Mouse (Mus musculus) myocyte (in vitro differentiated cells): ENCODE results near the gene Urm1. TPM values are rescaled to one million over a fixed set of nuclear protein-coding genes. Genes with fewer than 3 reads are reported as not detected.

Source experiments
- H3K27me3 ChIP-seq: one replicate; pipeline ENCODE4 v1.6.1; 2011; ENCODE audit not compliant: control insufficient read depth, insufficient read depth, insufficient read length
- H3K36me3 ChIP-seq: one replicate; pipeline ENCODE4 v1.6.1; 2011; ENCODE audit not compliant: control insufficient read depth, insufficient read depth
- H3K4me2 ChIP-seq: one replicate; pipeline ENCODE4 v1.6.1; 2011; ENCODE audit warnings: low read depth, control low read depth
- H3K4me3 ChIP-seq: one replicate; pipeline ENCODE4 v1.5.1; 2011; ENCODE audit warnings: mild to moderate bottlenecking, control low read depth, moderate library complexity
- H3K79me2 ChIP-seq: one replicate; pipeline ENCODE4 v1.6.1; 2011; ENCODE audit not compliant: control insufficient read depth, insufficient read depth
- H3ac ChIP-seq: one replicate; pipeline ENCODE4 v1.6.1; 2011; ENCODE audit not compliant: control insufficient read depth, insufficient read length
- CEBPB ChIP-seq: IDR thresholded peaks from 2 replicates; pipeline ENCODE4 v1.6.1; 2011; ENCODE audit warnings: mild to moderate bottlenecking, moderate library complexity; ENCODE audit not compliant: poor library complexity, insufficient read depth, severe bottlenecking
- E2F4 ChIP-seq: IDR thresholded peaks from one replicate; pipeline ENCODE4 v1.6.1; 2011; ENCODE audit warnings: mild to moderate bottlenecking, control low read depth, moderate library complexity; ENCODE audit not compliant: insufficient read depth
- MAX ChIP-seq: IDR thresholded peaks from one replicate; pipeline ENCODE4 v1.6.1; 2011; ENCODE audit warnings: low read depth, mild to moderate bottlenecking, control low read depth
- MYOD1 ChIP-seq, 3 experiments: IDR thresholded peaks; one replicate each; pipeline ENCODE4 v1.6.1; 2011; ENCODE audit warnings: control low read depth in 2 of 3, low read depth in 2 of 3, mild to moderate bottlenecking in 2 of 3, moderate library complexity in 1 of 3; ENCODE audit not compliant: insufficient read length in 2 of 3, control insufficient read depth in 1 of 3
- MYOG ChIP-seq, 3 experiments: IDR thresholded peaks; one replicate each; pipeline ENCODE4 v1.6.1; 2011; ENCODE audit warnings: control low read depth in 2 of 3, low read depth in 2 of 3, mild to moderate bottlenecking in 2 of 3; ENCODE audit not compliant: insufficient read length in 2 of 3, control insufficient read depth in 1 of 3, insufficient read depth in 1 of 3
- POLR2A ChIP-seq: IDR thresholded peaks from one replicate; pipeline ENCODE4 v1.6.1; 2011; ENCODE audit warnings: low read depth, mild to moderate bottlenecking, control low read depth, moderate library complexity; ENCODE audit not compliant: insufficient read length
- POLR2AphosphoS2 ChIP-seq: IDR thresholded peaks from one replicate; pipeline ENCODE4 v1.6.1; 2011; ENCODE audit warnings: low read depth, control low read depth; ENCODE audit not compliant: insufficient read length
- REST ChIP-seq: IDR thresholded peaks from one replicate; pipeline ENCODE4 v1.6.1; 2011; ENCODE audit warnings: mild to moderate bottlenecking, control low read depth, moderate library complexity; ENCODE audit not compliant: insufficient read depth, insufficient read length
- SRF ChIP-seq: IDR thresholded peaks from one replicate; pipeline ENCODE4 v1.6.1; 2011; ENCODE audit warnings: low read depth; ENCODE audit not compliant: control insufficient read depth, insufficient read length
- TCF12 ChIP-seq: IDR thresholded peaks from one replicate; pipeline ENCODE4 v1.6.1; 2011; ENCODE audit warnings: mild to moderate bottlenecking, control low read depth; ENCODE audit not compliant: poor library complexity, insufficient read depth, severe bottlenecking
- TCF3 ChIP-seq: IDR thresholded peaks from one replicate; pipeline ENCODE4 v1.6.1; 2011; ENCODE audit warnings: low read depth, control low read depth; ENCODE audit not compliant: insufficient read length
- USF1 ChIP-seq: IDR thresholded peaks from one replicate; pipeline ENCODE4 v1.6.1; 2011; ENCODE audit warnings: low read depth, mild to moderate bottlenecking, control low read depth, moderate library complexity
- polyA plus RNA-seq: library from polyadenylated mRNA; unstranded; fragments of >200 nt; fragmentation: generic; extraction: Trizol; gene quantifications from one replicate; pipeline ENCODE4 v1.2.1, GENCODE M21; 2012; ENCODE audit warnings: missing spikeins

Urm1 gene
- polyA plus RNA-seq, 1 experiment: 43.8 TPM

GRCm38 (mm10) chr2:29865125-29865524 is 45.2 kb downstream of the Urm1 start:
- no peak for TF ChIP-seq USF1
- TF ChIP-seq TCF12: no peak
- no peak for TF ChIP-seq REST
- TF ChIP-seq SRF: no peak
- no peak for TF ChIP-seq MYOD1 (IDR thresholded peaks at IDR 0.05; ENCODE audit: control insufficient read depth in 1 of 3, insufficient read length in 2 of 3, low read depth in 2 of 3)
- TF ChIP-seq POLR2A: no peak
- no peak for TF ChIP-seq CEBPB
- no peak for TF ChIP-seq POLR2AphosphoS2
- no peak for TF ChIP-seq MYOG (IDR thresholded peaks at IDR 0.05; ENCODE audit: control insufficient read depth in 1 of 3, insufficient read depth in 1 of 3, insufficient read length in 2 of 3, low read depth in 2 of 3)
- TF ChIP-seq E2F4: no peak
- H3K4me3 ChIP-seq: no peak overlapping the region
- no peak overlapping the region for H3K4me2 ChIP-seq
- H3K36me3 ChIP-seq: no peaks in the 10 kb centered on the region
- no peaks in the 10 kb centered on the region for H3K79me2 ChIP-seq
- H3ac ChIP-seq: no peak overlapping the region
- H3K27me3 ChIP-seq: no peaks in the 10 kb centered on the region

GRCm38 (mm10) chr2:29868949-29869645 is 49.2 kb downstream of the Urm1 start, which contains the start of gene Cercam:
Gene Cercam, plus strand, starts transcription at chr2:29869164.
- Histone ChIP-seq H3K4me2 (peak within 1 kb of the TSS; percentile 96), H3K4me3 (peak within 1 kb of the TSS; percentile 37), H3K79me2 (no peaks in the 10 kb centered on the region), H3K36me3 (no peaks in the 10 kb centered on the region), H3ac (peak within 1 kb of the TSS; percentile 6), H3K27me3 (no peaks in the 10 kb centered on the region)
- no peak for TF ChIP-seq REST
- no peak for TF ChIP-seq USF1
- TF ChIP-seq POLR2AphosphoS2: peak; percentile 45
- no peak for TF ChIP-seq SRF
- TF ChIP-seq CEBPB: no peak
- TF ChIP-seq MYOD1 (IDR thresholded peaks at IDR 0.05; ENCODE audit: control insufficient read depth in 1 of 3, insufficient read length in 2 of 3, low read depth in 2 of 3): peak in 1 of 3 experiments; percentile 8
- TF ChIP-seq E2F4: peak; percentile 43
- TF ChIP-seq POLR2A: peak; percentile 74
- peak in 1 of 3 experiments; percentile 2 for TF ChIP-seq MYOG (IDR thresholded peaks at IDR 0.05; ENCODE audit: control insufficient read depth in 1 of 3, insufficient read depth in 1 of 3, insufficient read length in 2 of 3, low read depth in 2 of 3)
- TF ChIP-seq TCF12: no peak
- no peak for TF ChIP-seq MAX
- no peak for TF ChIP-seq TCF3

GRCm38 (mm10) chr2:29869646-29870451 is 50.0 kb downstream of the Urm1 start:
- peak overlapping the region; percentile 6 for H3ac ChIP-seq
- no peaks in the 10 kb centered on the region for H3K36me3 ChIP-seq
- H3K4me3 ChIP-seq: peak overlapping the region; percentile 37
- H3K27me3 ChIP-seq: no peaks in the 10 kb centered on the region
- TF ChIP-seq USF1 (no peak), POLR2A (peak; percentile 47)
- peak overlapping the region; percentile 96 for H3K4me2 ChIP-seq
- no peaks in the 10 kb centered on the region for H3K79me2 ChIP-seq

- Histone ChIP-seq H3K36me3 (no peaks in the 10 kb centered on the region), H3K4me2 (no peak overlapping the region), H3K79me2 (no peaks in the 10 kb centered on the region), H3ac (no peak overlapping the region), H3K4me3 (no peak overlapping the region), H3K27me3 (no peaks in the 10 kb centered on the region)
- TF ChIP-seq E2F4 (no peak), USF1 (no peak), SRF (no peak), REST (no peak), MYOD1 (IDR thresholded peaks at IDR 0.05; ENCODE audit: control insufficient read depth in 1 of 3, insufficient read length in 2 of 3, low read depth in 2 of 3) (no peak), POLR2AphosphoS2 (no peak), MAX (no peak), TCF3 (no peak), CEBPB (no peak), POLR2A (no peak), TCF12 (no peak), MYOG (IDR thresholded peaks at IDR 0.05; ENCODE audit: control insufficient read depth in 1 of 3, insufficient read depth in 1 of 3, insufficient read length in 2 of 3, low read depth in 2 of 3) (no peak)
These were observed 52.9 kb downstream of the Urm1 start for GRCm38 (mm10) chr2:29872581-29873295.
